Mouse (Mus musculus): ENCODE data around the gene Zfp536.
"Not testable (repeated sequence)": the region's sequence is repeated elsewhere in the genome, so short reads cannot be mapped to it uniquely, and the experiment has no call there.

Gene Zfp536

DNA sequence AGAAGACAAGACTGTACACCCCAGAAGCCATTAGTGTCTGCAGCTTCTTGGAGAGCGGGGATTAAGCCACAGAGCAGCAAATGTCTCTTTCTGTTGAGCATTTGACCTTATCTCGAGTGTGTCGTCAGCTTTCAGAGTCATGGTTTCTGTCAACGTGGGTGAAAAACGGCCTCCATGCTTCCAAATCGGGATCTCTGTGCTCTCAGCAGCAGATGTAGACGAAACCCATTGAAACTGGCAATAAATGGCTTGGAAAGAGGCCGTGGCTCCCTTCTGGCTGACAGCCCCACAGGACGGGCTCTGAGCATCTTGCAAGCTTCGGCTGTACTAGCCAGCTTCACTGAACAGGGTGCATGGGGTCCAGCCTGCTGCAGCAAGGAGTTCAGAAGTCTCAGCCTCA is 159.1 kb downstream of the Zfp536 start:
- DNase-seq (ENCODE audit: low read depth, low spot score) = peak; percentile 43

DNA sequence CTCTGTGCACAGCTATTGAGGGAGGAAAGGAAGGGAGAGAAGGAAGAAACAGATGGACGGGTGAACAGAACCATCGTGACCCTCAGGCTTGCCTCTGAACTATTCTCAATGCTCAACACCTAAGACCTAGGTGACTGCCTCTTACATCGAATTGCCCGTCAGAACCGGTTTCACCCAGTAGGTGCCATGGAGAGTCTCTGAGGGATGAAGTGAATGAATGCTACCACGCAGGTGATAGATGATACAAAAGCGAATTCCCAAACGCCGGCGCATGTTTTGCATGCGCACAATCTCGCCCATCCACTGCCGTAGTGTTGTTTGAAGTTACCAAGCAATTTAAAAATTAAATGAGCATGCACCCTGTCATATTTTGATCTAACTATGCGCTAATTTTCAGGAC is 164.9 kb downstream of the Zfp536 start:
- no peak for DNase-seq (ENCODE audit: low read depth, low spot score)

DNA sequence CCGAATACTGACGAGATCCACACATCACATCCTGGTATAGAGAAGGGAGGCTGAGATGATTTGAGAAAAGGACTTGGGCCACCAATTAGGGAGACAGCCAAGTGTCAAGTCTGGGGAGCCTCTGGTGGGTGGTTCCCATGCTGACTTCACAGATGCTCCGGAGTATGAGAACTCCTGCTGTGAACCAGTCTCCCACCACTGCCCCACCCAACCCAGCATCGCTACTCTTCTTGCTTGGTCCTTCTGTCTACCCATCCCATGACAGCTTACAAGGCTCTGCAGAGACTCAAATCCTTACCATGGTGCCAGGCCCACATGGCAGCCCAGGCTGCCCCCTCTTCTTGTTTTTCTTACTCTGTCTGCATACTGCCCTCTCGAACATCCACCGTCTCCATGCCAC is 165.5 kb downstream of the Zfp536 start:
- DNase-seq (ENCODE audit: low read depth, low spot score) = no peak

DNA sequence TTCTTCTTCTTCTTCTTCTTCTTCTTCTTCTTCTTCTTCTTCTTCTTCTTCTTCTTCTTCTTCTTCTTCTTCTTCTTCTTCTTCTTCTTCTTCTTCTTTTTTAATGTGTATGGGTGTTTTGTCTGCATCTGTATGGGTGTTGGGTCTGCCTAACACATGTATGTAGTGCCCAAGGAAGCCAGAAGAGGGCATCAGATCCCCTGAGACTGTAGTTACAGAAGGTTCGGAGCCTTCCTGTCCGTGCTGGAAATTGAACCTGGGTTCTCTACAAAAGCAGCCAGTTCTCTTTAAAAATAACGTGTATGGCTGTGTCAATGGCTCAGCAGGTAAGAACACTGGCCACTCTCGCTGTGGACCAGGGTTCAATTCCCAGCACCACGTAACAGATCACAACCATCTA is 167.0 kb downstream of the Zfp536 start:
- no peak for DNase-seq (ENCODE audit: low read depth, low spot score)

DNA sequence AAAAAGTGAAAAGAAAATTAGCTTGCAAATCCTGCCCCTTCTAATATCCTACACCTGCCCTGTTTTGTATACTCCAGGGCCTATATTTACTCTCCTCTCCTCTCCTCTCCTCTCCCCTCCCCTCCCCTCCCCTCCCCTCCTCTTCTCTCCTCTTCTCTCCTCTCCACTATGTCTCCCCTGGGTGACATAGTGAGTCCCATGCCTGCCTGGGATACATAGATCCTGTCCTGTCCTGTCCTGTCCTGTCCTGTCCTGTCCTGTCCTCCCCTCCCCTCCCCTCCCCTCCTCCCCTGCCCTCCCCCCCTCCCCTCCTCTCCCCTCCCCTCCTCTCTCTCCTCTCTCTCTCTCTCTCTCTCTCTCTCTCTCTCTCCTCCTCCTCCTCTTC is 169.9 kb downstream of the Zfp536 start:
- DNase-seq (ENCODE audit: low read depth, low spot score) = not testable (repeated sequence)

DNA sequence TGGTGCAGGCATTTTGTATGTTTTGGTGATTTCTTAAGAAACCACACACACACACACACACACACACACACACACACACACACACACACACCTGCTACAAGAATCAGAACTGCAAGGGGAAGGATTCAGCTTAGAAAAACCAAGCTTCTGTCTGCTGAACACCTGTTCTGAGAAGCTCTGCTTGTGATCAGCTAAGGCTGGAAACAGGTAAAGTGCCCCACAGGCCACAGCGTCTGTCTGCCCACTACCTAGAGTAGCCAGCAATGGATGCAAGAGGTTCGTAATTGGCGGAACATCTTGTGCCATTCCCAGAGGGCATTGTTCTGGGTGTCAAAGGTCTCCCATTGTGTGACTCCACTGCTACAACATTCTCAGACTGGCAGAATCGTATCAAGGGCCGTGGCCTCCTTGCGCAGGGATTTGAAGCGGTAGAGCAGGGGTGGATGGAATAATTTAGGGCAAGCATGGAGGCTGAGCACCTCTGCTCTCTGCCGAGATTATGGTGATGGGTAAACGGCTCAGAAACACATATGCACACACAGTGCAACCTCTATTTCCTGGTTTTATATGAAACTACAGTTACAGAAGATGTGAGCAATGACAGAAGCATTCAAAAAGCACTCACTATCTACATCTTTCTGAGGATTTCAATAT is 170.4 kb downstream of the Zfp536 start:
- DNase-seq (ENCODE audit: low read depth, low spot score) = peak; percentile 36

DNA sequence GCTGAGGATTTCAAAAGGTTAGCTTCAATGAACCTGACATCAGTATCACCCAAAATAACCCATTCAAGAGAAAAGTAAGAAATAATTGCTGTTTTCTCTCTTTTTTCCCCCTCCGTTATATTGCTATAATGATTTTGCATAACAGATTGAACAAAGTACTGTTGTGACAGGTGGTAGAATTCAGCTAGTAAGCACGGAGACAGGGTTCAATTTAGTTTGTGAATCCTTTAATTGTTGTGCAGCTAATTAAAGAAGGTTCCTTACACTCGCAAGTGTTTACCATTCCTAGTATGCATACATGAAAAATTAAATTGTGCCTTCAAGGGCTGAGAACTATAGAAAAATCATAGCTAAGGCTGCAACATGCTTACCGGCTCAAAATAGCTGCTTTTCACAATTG is 173.1 kb downstream of the Zfp536 start:
- no peak for DNase-seq (ENCODE audit: low read depth, low spot score)

DNA sequence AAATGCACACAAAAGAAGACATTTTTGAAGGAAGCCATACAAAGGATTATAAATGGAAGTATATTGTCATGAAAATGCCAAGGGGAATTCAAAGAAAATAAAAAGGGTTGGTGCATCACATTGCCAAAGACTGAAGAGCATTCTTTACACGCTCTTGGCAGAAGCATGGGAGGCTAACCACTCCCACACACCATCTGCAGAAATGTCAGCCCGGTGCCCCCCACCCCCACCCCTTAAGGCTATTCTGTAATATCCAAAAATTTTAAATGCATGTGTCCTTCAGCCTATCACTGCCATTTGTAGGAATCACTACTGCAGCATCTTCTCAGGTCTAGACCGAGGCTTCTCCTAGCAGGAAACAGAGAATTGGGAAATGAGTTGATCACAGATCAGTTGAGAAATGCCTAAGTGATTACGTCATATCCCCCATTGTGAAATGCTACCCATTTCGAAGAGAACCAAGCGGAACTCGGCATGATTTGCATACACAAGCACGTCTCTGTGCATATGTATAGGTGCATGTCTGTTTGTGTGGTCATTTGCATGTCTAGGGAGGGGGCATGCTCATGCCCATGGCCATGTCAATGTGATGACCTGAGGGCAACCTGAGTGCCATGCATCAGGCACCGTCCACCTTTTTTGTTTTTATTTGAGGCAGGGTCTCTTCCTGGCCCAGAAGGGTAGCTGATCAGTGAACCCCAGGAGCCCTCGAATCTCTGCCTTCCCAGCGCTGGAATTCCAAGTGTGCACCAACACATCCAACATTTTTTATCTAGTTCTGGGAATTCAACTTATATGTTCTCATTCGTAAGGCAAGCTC is 179.0 kb downstream of the Zfp536 start:
- no peak for DNase-seq (ENCODE audit: low read depth, low spot score)

DNA sequence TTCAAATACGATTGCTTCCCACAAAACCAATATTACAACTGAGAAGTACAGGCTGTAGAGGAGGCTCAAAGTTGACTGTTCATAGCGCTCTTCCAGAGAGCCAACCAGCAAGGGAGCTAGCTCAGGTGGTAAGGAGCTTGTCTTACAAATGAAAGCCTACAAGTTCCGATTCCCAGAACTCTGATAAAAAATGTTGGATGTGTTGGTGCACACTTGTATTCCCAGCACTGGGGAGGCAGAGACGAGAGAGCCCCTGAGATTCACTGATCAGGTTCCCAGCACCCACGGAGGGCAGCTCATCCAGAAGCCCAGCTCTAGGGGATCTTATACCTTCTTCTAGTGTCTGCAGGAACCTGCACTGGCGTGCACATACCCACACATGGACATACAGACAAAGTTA is 179.9 kb downstream of the Zfp536 start:
- DNase-seq (ENCODE audit: low read depth, low spot score) = no peak

DNA sequence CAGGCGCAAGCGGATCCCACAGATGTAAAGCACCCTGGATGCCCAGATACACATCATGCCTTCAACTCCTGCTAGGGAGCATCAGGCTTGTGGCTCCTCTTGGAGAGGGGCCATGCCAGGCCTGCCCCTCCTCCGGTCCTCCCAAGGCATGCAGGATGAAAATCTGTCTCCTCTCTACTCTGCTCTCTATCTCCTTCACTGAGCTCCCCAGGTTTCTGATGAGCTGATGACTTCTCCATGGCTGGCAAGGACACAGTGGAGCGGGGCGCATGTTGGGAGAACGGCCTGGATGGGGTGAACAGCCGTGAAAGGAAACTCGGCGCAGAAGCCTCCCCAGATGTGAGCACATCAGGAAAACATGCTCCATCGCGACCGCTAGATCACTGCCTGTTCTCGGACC is 186.7 kb downstream of the Zfp536 start:
- DNase-seq (ENCODE audit: low read depth, low spot score) = no peak

DNA sequence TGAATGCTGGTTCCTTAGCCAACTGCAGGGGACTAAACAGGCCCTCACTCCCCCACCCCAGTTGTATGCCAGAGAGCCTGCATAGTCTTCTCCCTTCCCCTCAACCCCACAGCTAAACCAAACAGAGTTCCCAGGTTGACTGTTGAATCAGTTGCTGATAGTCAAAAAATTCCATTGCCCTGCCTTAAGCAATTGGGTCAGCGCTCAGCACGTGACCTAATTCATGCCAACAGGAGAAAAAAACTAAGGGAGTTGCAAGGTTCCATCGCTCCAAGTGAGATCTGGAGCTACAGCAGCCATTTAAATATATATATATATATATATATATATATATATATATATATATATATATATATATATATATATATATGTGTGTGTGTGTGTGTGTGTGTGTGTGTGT is 192.2 kb downstream of the Zfp536 start:
- peak; percentile 47 for DNase-seq (ENCODE audit: low read depth, low spot score)

DNA sequence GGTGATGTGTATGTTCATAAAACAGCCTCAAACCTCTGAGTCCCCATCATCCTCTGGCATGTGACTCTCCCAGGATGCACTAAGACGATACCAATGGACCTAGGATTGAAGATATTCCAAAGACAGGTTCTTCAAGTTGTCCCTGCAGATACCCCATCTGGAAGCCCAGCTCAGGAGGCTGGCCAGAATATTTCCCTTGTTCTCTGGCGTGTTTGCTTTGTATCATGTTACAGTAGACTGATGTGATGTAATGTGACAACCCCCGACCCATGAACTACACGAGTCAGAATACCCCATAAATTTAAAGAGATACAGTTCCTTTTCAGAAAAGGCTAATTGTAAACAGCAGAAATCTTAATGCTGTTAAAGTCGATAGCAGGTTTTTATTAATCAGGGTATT is 192.9 kb downstream of the Zfp536 start:
- no peak for DNase-seq (ENCODE audit: low read depth, low spot score)

DNA sequence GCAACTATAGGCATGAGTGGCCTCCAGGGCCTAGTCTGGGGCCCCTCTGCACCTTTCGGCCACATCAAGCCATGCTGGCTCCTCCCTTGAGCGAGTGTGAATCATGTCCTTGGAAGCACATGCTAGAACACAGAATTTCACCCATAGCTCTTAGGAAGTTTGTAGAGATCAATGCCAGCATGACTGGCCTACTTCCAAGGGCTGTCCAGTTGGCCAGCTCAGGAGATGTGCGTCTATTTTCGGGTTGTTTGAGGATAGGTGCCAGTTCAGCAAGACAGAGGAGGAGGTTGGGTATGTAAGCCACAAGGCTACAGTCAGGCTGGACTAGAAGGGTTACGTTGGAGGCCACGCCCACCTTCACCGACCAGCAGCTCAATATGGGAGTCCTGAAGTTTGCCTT is 201.4 kb downstream of the Zfp536 start:
- DNase-seq (ENCODE audit: low read depth, low spot score) = peak; percentile 39

DNA sequence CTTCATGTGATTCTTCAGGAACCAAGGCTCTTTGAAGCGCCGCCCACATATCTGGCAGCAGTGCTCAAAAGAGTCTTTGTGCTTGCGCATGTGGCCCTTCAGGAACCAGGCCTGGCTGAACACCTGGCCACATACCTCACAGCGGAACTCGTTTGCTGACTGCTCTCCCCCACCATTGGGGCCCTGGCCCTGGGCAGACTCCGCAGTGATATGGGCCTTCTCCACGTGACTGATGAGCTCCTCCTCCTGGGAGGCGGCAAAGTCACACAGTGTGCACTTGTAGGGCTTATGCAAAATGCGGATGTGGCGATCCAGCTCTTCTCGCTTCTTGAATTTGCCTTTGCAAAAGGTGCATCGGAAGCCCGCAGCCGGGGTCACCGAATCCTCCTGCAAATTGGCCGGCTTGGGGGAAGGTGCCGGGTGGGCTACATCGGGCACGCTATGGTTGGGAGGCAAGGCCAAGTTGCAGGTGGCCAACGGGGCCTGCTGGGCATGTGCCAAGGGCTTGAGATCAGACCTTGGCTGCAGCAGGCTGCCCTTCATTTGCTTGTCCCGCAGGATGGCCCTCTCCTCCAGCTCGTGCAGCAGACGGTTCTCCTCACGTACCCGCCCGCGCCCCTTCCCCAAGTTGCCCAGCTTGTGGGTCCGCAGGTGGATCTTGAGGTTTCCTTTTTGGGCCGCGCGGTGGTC is 204.5 kb downstream of the Zfp536 start:
- no peak for DNase-seq (ENCODE audit: low read depth, low spot score)

DNA sequence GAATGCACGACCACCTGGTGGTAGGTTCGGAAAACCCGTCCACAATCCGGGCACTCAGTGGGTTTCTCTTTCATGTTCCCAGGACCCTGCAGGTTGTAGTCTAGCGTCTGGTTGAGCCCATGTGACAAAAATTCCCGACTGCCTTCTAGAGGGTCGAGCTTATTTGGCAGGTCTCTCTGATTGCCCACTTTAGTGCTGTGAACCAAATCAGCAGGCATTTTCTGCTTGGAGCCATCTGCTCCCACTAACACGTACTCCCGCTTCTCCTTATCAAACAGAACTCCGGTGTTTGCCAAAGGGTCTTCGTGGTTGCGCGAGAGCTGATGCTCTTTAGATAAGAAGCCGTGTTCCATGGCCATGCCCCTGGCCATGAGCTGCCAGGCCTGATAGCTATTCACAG is 205.4 kb downstream of the Zfp536 start:
- DNase-seq (ENCODE audit: low read depth, low spot score) = no peak

DNA sequence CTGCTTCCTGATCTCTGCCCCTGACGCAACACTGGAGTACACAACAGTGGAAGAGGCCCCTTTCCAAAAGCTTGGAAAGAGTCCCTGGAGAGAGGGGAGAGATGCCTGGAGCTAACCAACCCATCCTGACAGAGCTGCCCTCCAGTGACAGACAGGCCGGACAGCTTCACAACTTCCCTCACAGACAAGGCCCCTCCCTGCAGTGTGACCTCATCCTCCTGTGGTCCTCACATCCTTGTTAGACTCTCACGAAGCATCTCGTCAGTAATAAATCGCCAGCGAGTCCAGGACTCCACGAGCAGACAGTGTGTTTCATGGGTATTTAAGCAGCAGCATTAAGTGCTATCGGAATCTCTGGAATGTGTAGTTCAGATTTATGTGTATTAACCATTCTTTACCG is 207.4 kb downstream of the Zfp536 start:
- DNase-seq (ENCODE audit: low read depth, low spot score) = peak; percentile 61

DNA sequence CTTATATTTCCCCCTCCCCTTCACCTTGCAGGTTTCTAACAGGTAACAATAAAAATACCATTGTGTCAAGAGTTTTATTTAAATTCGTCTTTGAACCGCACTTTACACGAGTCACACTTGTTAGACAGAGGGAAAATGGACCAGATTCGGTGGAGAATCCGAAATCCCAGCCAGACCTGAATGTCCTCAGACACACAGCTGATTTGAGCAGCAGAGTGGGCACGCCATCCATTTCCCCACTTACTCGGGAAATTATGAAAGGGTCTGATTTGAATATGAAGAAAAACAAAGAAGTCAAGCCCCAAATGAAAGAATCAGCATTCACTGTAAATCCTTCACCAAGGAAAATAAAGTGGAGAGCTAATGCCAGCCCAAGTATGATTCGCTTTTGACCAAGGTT is 208.1 kb downstream of the Zfp536 start:
- DNase-seq (ENCODE audit: low read depth, low spot score) = no peak

DNA sequence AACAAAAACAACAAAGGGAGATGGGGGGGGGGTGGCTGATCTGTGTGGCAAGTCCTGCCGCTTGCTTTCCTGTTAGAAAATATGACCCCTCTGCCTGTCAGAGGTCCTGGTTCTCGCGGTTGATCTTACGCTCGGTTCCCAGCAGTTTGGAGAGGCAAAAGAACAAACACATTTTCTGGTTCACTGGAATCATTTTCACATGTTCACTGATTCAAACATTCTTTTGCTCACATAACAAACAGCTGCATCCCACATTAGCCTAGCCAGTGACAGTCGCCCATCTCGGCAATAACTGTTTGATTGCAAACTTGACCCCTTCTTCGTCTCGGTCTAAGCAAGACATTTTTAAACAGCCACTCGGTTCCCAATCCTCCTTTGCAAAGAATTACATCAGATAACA is 208.8 kb downstream of the Zfp536 start:
- no peak for DNase-seq (ENCODE audit: low read depth, low spot score)

DNA sequence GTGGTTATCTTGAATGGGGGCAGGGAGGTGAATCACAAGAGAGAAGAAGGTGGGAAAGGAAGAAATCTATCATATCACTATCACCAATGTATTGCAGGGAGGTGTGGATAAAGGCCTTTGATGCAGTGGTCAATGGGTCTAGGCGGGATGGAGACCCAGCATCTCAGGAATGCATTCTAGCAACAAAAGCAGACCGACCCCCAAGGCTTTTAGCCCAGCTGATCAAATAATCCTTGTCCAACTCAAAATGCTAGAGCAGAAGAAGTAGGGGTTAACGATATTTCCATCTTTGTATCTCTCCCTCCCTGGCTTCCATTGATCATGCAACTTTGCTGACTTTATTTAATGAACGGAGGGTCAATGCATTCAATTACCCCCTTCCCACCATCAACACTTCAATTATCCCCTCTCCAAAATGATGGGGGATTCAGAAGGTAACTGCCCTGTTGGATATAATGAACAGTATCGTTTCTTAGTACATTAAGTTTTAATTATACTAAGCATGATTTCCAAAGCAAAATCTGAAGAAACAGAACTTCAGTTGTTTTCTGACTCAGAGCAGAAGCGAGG is 209.5 kb downstream of the Zfp536 start:
- no peak for DNase-seq (ENCODE audit: low read depth, low spot score)

DNA sequence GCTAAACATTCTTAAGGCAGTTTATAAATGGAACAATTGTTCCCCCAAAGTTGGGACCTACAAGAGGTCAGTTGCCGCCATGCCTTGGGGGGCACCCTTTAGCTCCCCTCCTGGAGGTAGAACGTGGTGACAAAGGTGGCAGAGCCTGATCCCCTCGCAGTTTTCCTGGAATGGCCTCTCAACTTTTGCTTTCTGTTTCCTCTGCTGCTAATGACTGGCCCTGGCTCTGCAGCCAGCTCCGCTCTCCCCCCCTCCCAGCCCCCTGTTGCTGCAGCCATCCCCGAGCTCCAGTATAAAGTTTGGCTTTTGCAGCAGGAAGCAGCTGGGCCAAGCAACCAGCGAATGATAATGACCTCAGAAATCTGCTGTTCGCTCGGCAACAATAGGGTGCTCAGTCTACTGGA is 210.3 kb downstream of the Zfp536 start:
- peak; percentile 90 for DNase-seq (ENCODE audit: low read depth, low spot score)

DNA sequence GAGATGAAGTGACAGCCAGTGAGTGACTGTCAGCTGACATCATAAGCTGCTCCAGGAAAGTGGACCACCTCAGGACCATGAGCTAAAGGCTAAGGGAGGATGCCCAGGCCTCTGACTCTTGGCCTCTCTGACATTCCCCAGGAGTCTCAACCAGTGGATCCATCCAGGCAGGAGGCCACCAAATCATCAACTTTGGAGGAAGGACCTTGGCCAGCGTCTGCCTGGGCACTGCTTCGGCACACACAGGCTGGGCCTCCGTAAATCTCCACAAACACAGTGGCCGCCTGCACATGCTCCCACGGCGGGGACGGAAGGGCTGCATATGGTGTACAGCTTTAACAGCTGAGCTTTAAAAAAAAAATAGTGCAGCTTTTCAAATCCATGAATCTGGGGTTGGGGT is 210.9 kb downstream of the Zfp536 start:
- DNase-seq (ENCODE audit: low read depth, low spot score) = no peak

DNA sequence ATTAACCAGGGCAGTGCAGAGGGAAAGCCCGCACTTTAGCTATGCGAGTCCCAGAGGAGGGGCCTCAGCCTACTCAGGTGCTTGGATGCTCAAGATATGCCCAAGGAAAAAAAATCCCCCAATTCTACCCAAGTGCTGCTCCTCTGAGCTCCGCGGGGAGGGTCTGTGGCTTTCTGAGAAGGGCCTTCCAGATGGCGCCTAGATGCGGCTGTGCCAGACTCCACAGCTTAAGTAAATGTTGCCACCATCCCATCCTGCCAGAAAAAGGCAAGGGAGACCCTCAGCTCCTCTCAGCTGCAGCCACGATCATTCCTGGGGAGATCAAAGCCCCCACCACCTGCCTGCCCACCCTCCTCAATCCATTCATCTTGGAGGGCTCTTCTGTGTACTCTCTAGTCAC is 212.9 kb downstream of the Zfp536 start:
- DNase-seq (ENCODE audit: low read depth, low spot score) = no peak

DNA sequence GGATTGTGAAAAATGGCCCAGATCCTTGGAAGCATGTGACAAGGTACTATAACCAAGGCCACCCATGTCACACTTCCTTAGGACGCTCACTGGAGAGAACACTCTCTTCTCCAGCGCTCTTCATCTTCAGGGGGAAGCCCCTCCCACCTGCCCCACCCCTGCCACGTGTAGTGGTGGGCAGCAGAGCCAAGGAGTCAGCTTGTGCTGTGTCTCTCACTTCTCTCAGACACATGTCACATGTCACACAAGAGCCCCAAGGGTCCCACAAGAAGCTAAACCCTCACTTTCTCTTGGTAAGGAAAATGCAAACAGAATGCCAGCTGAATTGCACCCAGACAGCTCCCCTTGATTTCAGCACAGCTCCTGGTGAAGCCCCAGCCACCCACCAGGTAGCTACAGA is 213.6 kb downstream of the Zfp536 start:
- no peak for DNase-seq (ENCODE audit: low read depth, low spot score)
